Mouse (Mus musculus) limb, embryonic 11.5 days (tissue): ENCODE results near the gene Gpr153. TPM values are rescaled to one million over a fixed set of nuclear protein-coding genes. Genes with fewer than 3 reads are reported as not detected.

Source experiments
- ATAC-seq: fragments of 200-750 bp; cut with Nextera tagmentation; 2 replicates; pipeline ENCODE4 v1.8.0; 2017; ENCODE audit warnings: low read depth; ENCODE audit not compliant: insufficient number of reproducible peaks, low FRiP score, low TSS enrichment
- DNase-seq: peaks from one replicate; pipeline ENCODE4 v3.0.0-alpha.2; 2015; ENCODE audit warnings: low spot score
- H3K27ac ChIP-seq: fragments of 300-500 bp; sonication (generic); replicated peaks from 2 replicates; pipeline ENCODE4 v1.5.1; 2014; ENCODE audit warnings: low read depth, mild to moderate bottlenecking, low read length
- H3K27me3 ChIP-seq: fragments of 300-500 bp; sonication (generic); 2 replicates; pipeline ENCODE4 v1.6.1; 2014; ENCODE audit warnings: mild to moderate bottlenecking, low read length, mixed read lengths; ENCODE audit not compliant: control insufficient read depth, insufficient read depth
- H3K36me3 ChIP-seq: fragments of 300-500 bp; sonication (generic); 2 replicates; pipeline ENCODE4 v1.6.1; 2014; ENCODE audit warnings: mild to moderate bottlenecking, low read length, moderate library complexity, mixed read lengths; ENCODE audit not compliant: control insufficient read depth, insufficient read depth
- H3K4me1 ChIP-seq: fragments of 300-500 bp; sonication (generic); 2 replicates; pipeline ENCODE4 v1.6.1; 2014; ENCODE audit warnings: low read length, mixed read lengths; ENCODE audit not compliant: control insufficient read depth, insufficient read depth
- H3K4me2 ChIP-seq: fragments of 300-500 bp; sonication (generic); 2 replicates; pipeline ENCODE4 v1.6.1; 2014; ENCODE audit warnings: low read depth, mild to moderate bottlenecking, moderate library complexity; ENCODE audit not compliant: severe bottlenecking
- H3K4me3 ChIP-seq: fragments of 300-500 bp; sonication (generic); 2 replicates; pipeline ENCODE4 v1.5.1; 2014; ENCODE audit warnings: low read depth, low read length
- H3K9ac ChIP-seq: fragments of 300-500 bp; sonication (generic); 2 replicates; pipeline ENCODE4 v1.6.1; 2014; ENCODE audit warnings: mild to moderate bottlenecking, low read length
- H3K9me3 ChIP-seq: fragments of 300-500 bp; sonication (generic); 2 replicates; pipeline ENCODE4 v1.6.1; 2016; ENCODE audit warnings: low read length; ENCODE audit not compliant: control insufficient read depth
- WGBS: fragments of 180-500 bp; shearing (Covaris S2); extraction: QIAGEN DNeasy Blood & Tissue Kit; methylation state at CpG from one replicate; pipeline ENCODE4 v1.1.7; 2014; 5-methylcytosine and 5-hydroxymethylcytosine counted together
- polyA plus RNA-seq: library from polyadenylated mRNA; unstranded; fragments of >200 nt; fragmentation: Nextera tagmentation; extraction: Ambion mirVana; gene quantifications from 2 replicates; pipeline ENCODE4 v1.2.1, GENCODE M21; 2014

Gene Gpr153
- polyA plus RNA-seq, 1 experiment from 2014 or later: 3.3 TPM

DNA sequence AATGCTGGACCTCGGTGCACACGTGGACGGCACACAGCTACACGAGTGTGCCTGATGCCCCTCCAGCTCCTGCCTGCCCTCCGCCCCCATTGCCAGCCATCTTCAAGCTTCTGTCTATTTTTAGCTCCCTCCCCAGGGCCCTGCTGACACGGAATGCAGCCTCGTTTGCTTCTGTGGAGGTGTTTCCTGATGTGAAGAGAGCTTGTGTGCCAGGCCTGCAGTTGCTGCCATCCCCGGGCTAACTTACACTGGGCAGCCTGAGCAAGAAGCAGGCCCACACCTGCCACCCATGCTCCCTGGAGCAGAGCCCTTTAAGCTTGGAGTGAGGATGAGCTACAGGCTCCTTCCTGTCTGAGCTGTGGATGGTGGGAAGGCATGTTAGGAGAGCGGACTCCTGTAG, 11.8 kb upstream of the Gpr153 start:
- Histone ChIP-seq H3K27me3 (no peaks in the 10 kb centered on the region), H3K4me1 (peaks cover 3% of the 10 kb centered on the region; the same call in 1 of the 2 replicates), H3K4me3 (no peak overlapping the region), H3K27ac (no peak overlapping the region), H3K9me3 (no peaks in the 10 kb centered on the region), H3K36me3 (no peaks in the 10 kb centered on the region), H3K9ac (no peak overlapping the region), H3K4me2 (no peak overlapping the region)
- ATAC-seq (no peak), DNase-seq (no peak)
- WGBS: 67% methylated on average over 9 of the region's 9 CpGs

DNA sequence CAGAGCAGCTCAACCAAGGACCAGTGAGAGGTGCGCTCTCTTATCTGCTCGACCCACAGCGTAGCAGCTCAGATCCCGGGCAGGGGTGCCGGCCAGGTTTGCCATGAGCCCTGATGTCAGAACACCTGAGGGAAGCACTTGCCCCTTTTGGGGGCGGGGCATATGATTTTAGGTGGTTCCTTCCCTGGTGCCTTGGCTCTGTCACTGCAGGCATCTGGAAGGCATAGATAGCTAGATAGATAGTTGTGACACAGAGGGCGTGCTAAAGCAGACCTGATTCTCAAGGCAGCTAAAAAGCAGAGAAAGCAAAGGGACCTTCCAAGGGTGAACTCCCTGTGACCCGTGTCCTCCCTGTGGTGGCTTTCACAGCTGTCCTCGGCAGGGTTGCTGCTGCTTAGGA, 10.9 kb upstream of the Gpr153 start:
- no peaks in the 10 kb centered on the region for H3K36me3 ChIP-seq
- no peak overlapping the region for H3K4me2 ChIP-seq
- no peak overlapping the region for H3K4me3 ChIP-seq
- no peak overlapping the region for H3K9ac ChIP-seq
- no peak overlapping the region for H3K27ac ChIP-seq
- no peaks in the 10 kb centered on the region for H3K9me3 ChIP-seq
- H3K27me3 ChIP-seq: no peaks in the 10 kb centered on the region
- peaks cover 3% of the 10 kb centered on the region; the same call in 1 of the 2 replicates for H3K4me1 ChIP-seq
- WGBS: 67% methylated on average over 9 of the region's 9 CpGs
- DNase-seq (no peak), ATAC-seq (no peak)

DNA sequence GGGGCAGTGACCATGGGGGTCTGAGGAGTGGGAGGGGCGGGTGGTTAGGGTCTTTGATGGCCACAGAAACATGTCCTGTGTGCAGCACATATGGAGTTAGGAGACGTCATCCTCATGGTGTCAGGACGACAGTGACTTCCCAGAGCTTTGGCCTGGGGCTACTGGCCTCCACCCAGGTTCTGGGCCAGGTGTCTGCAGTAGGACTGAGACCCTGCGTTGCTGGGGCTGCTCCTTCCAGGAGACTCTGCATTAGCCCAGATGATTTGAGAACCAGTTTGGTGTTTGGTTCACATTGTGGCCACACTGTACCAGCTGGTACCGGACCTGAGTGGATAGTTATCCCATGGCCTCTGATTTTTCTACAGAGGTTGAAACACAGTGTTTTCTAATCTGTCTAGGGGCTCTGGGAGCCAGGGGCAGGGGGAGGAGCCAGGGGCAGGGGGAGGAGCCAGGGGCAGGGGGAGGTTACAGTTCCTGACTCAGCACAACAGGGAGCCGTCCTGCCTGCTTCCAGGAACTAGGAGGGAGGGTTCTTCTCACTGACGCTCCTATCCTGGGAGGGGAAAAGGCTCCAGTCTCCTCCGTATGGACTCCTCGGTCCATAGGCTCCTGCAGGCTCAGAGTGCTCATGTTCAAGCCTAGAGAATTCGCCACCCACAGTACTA, 10.4 kb upstream of the Gpr153 start:
- Histone ChIP-seq H3K4me3 (no peak overlapping the region), H3K9ac (no peak overlapping the region), H3K27me3 (no peaks in the 10 kb centered on the region), H3K36me3 (no peaks in the 10 kb centered on the region), H3K27ac (no peak overlapping the region), H3K4me2 (no peak overlapping the region; the same call in 1 of the 2 replicates), H3K9me3 (no peaks in the 10 kb centered on the region), H3K4me1 (peaks cover 3% of the 10 kb centered on the region; the same call in 1 of the 2 replicates)
- 34% methylated on average over 10 of the region's 10 CpGs for WGBS
- ATAC-seq: no peak
- no peak for DNase-seq

DNA sequence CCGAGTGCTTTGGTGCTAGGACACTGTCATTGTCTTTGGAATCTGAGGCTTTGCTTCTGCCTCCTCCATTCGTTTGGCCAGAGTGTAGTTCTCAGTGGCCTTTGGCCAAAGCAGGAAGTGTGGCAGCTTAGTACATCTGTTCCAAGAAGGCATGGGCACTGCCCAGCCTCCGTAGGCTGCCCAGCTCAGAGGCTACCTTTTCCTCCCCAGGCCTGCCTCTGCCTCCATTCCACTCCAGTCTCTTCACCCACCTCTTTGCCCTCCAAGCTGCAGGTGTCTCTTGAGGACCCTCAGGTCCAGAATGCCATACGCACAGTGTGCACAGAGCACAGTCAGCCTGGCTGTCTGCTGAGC, 9.9 kb upstream of the Gpr153 start:
- H3K27me3 ChIP-seq: no peaks in the 10 kb centered on the region
- WGBS: 50% methylated on average over 4 of the region's 4 CpGs
- ATAC-seq (no peak), DNase-seq (no peak)
- H3K4me1 ChIP-seq: peaks cover 3% of the 10 kb centered on the region; the same call in 1 of the 2 replicates
- no peaks in the 10 kb centered on the region for H3K36me3 ChIP-seq
- no peak overlapping the region for H3K4me3 ChIP-seq
- no peaks in the 10 kb centered on the region for H3K9me3 ChIP-seq
- no peak overlapping the region for H3K9ac ChIP-seq
- no peak overlapping the region for H3K27ac ChIP-seq
- no peak overlapping the region; the same call in 1 of the 2 replicates for H3K4me2 ChIP-seq

DNA sequence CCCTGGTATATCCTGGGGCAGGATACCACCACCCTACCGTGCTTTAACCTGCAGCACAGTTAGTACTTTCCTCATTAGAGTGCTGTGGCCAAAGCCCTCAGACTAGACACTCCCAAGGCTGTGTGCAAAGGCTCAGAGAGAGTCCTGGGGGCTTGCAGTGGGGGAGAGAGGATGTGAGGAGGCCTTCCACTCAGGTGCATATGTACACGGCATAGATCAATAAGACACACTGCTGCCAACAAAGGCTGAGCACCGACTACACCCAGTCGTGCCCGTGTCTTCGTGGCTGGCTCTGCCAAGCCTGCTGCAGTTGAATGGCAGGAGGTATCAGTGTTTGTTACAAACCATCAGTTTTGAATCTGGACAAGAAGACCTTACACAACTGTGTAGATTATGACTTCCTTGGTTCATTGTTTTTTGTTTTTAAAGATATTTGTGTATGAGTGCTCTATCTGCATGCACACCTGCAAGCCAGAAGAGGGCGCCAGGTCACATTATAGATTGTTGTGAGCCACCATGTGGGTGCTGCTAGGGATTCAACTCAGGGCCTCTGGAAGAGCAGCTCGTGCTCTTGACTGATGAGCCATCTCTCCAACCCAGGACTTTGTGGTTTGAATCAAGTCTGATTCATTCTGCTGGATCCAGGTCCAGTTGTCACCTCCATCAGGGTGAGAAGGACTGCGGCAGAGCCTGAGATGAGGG, 9.0 kb upstream of the Gpr153 start:
- Histone ChIP-seq H3K4me3 (no peak overlapping the region), H3K4me1 (peaks cover 3% of the 10 kb centered on the region; the same call in 1 of the 2 replicates), H3K9ac (no peak overlapping the region), H3K27me3 (no peaks in the 10 kb centered on the region), H3K36me3 (no peaks in the 10 kb centered on the region), H3K9me3 (no peaks in the 10 kb centered on the region), H3K4me2 (no peak overlapping the region), H3K27ac (no peak overlapping the region)
- WGBS: 87% methylated on average over 9 of the region's 9 CpGs
- no peak for ATAC-seq
- no peak for DNase-seq

DNA sequence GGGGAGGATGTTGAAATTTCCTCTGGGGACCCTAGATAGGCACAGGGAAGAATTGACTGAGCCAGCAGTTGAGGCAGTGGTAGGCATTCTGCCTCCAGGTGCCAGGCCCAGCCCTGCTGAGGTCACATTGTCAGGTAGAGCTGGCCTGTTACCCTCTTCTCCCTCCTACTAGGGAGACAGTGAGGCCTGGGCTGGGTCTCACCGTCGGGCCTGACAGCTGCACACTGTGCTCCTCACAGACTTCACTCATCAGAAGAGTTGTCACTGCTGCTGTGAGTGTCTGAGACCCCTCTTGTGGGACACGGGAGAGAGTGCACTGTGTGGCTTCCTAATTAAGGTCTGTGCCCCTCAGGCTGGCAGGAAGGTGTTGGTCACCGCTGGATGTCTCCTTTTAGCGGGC, 8.2 kb upstream of the Gpr153 start:
- no peak for DNase-seq
- Histone ChIP-seq H3K27ac (no peak overlapping the region), H3K4me3 (no peak overlapping the region), H3K4me1 (peaks cover 3% of the 10 kb centered on the region; the same call in 1 of the 2 replicates), H3K9ac (no peak overlapping the region), H3K27me3 (no peaks in the 10 kb centered on the region), H3K36me3 (no peaks in the 10 kb centered on the region), H3K4me2 (no peak overlapping the region), H3K9me3 (no peaks in the 10 kb centered on the region)
- WGBS: 61% methylated on average over 5 of the region's 5 CpGs
- ATAC-seq: no peak

DNA sequence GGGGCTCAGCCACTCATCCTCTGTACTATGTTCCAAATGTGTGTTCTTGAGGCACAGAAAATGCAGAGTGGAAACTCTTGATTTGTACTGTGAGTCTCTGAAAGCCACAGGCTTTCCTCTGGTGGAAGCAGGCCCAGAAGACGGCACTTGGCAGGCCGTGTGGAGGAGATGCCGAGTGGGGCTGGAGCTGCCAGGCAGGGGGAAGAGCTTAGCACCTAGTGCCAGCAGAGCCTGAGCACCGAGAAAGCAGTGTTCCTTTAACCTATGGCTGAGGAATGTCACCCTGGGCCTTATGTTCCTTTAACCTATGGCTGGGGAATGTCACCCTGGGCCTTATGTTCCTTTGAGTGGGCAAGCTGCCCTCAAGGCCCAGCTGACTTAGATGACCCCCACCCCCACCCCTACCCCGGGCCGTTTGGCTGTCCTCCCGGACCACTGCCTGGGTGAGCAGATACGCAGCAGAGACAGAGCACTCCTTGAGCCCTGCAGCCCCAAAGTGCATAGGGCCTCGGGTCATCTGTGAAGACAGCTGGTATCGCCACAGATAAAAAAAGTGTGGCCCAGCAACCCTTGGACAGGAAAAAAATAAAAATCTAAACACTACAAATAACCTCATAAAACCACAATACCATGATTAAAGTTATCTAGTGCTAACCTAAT, 7.7 kb upstream of the Gpr153 start:
- Histone ChIP-seq H3K36me3 (no peaks in the 10 kb centered on the region), H3K9ac (no peak overlapping the region), H3K4me1 (peaks cover 3% of the 10 kb centered on the region; the same call in 1 of the 2 replicates), H3K27me3 (no peaks in the 10 kb centered on the region), H3K27ac (no peak overlapping the region), H3K9me3 (no peaks in the 10 kb centered on the region), H3K4me3 (no peak overlapping the region), H3K4me2 (no peak overlapping the region)
- WGBS: 51% methylated on average over 10 of the region's 10 CpGs
- no peak for DNase-seq
- no peak for ATAC-seq

DNA sequence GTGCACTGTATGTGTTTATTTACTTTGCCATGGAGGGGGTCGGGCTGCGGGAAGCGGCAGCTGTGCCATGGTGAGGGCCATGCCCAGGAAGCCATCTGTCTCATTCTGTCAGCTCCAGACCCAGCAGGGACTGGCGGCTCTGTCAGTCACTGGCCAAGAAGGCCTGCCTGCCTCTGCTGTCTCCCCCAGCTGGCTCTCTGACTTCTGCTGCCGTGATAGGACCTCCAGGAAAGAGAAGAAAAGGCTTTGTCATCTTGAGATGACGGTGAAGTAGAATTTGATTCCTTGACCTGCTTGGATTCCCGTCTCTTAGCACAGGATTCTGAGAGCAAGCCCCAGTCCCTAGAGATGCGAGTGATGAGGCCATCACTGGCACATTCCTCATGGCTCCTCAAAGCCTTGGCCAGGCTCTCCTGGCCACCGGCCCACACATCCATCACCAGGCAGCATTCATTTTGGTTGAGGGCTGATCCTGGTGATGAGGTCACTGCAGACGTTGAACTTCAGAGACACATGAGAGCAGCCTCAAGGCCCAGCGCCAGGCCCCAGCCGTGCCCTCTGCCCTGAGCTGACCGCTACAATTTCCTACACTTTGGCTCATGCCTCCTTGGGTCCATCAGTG, 6.2 kb upstream of the Gpr153 start:
- no peak for DNase-seq
- no peak overlapping the region for H3K27ac ChIP-seq
- H3K27me3 ChIP-seq: no peaks in the 10 kb centered on the region
- H3K4me2 ChIP-seq: no peak overlapping the region
- no peaks in the 10 kb centered on the region for H3K36me3 ChIP-seq
- H3K9ac ChIP-seq: no peak overlapping the region
- ATAC-seq: no peak
- 79% methylated on average over 13 of the region's 13 CpGs for WGBS
- H3K4me1 ChIP-seq: peaks cover 14% of the 10 kb centered on the region
- no peak overlapping the region for H3K4me3 ChIP-seq
- no peaks in the 10 kb centered on the region for H3K9me3 ChIP-seq
